Mouse (Mus musculus): ENCODE measurements around the gene Gm4846.

DNA sequence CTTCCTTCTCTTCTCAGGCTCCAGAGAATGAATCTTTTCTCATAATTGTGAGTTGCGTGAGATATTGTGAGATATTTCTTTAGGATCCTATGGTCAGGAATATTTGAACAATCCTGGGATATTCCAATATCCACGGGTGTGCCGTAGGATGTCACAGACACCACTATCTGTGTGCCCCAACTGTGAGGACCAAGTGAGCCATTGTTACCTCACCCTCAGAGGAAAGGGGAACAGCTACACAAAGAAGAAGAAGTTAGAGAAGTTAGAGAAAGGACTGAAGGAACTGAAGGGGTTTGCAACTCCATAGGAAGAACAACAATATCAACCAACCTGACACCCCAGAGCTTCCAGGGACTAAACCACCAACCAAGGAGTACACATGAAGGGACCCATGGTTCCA, 55.4 kb downstream of the Gm4846 start:
- no peak for TF ChIP-seq POLR2A (IDR thresholded peaks at IDR 0.05; ENCODE audit: low read depth, low read length)
- no peak for TF ChIP-seq CTCF (IDR thresholded peaks at IDR 0.05; ENCODE audit: extremely low read depth, insufficient read depth, insufficient read length, insufficient replicate concordance)
